Mouse (Mus musculus): ENCODE results near the gene Zfp365. TPM values are rescaled to one million over a fixed set of nuclear protein-coding genes. Genes with fewer than 3 reads are reported as not detected.

The Zfp365 gene
- polyA plus RNA-seq, 1 experiment from 2014 or later = 4.4 TPM

DNA sequence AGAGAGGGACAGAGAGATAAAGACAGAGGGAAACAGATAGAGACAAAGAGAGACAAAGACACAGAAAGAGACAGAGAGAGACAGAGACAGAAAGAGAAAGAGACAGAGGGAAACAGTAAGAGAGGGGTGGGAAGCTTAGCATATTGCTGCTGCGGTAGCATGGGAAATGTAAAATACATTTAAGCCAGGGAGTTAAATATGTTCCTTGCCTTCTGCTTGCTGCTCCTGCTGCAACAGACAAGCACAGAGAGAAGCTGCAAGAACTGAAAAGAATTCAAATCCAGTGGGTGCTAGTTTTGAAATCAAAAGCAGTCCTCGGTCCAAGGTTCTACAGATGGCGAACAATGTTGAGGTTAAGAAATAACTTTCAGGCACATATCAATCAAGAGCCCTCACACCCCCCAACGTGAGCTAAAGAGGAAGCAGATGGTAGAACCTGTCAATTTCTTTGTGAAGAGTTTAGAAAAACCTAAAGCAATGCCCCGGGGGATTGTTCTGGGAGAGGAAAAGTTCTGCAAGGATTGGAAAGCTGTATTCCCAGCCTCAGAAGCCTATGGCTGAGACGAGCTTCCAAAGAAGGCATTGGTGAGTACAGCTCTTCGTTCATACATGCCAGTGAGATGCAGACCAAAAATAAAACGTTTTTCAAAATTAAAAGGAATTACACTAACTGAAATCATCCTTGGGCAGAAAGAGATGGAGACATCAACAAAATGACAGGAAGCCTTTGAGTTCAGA is 15.4 kb upstream of the Zfp365 start:
- Histone ChIP-seq H3K9ac (replicated peaks) (no peak overlapping the region), H3K4me2 (replicated peaks) (no peak overlapping the region), H3K9me3 (no peaks in the 10 kb centered on the region), H3K36me3 (no peaks in the 10 kb centered on the region), H3K4me1 (no peaks in the 10 kb centered on the region), H3K27ac (replicated peaks) (no peak overlapping the region), H3K4me3 (no peak overlapping the region), H3K27me3 (no peaks in the 10 kb centered on the region)
- WGBS = 70% methylated on average over 8 of the region's 8 CpGs
- ATAC-seq (replicated peaks) = no peak

DNA sequence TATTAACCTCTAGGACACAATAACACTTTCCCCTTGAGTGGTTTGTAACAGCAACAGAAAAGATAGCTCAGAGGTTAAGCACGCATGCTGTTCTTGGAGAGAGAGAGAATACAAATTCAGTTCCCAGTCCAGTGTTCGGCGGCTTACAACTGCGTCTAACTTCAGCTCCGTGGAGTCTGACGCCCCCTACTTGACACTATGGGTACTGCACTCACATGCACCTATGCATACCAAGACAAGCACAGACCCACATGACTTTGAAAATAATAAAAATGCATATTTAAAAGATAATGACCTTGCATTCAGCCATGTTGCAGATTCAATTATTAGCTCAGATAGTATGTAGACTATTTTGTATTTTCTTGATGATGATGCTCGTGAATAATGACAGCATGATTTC is 11.6 kb upstream of the Zfp365 start:
- Histone ChIP-seq H3K4me3 (no peak overlapping the region), H3K9me3 (no peaks in the 10 kb centered on the region), H3K27me3 (no peaks in the 10 kb centered on the region), H3K4me2 (replicated peaks) (no peak overlapping the region), H3K4me1 (no peaks in the 10 kb centered on the region), H3K36me3 (no peaks in the 10 kb centered on the region), H3K9ac (replicated peaks) (no peak overlapping the region), H3K27ac (replicated peaks) (no peak overlapping the region)
- 62% methylated on average over 7 of the region's 7 CpGs for WGBS
- ATAC-seq (replicated peaks) = no peak

- Histone ChIP-seq H3K4me3 (no peak overlapping the region), H3K27ac (replicated peaks) (no peak overlapping the region), H3K4me1 (no peaks in the 10 kb centered on the region), H3K4me2 (replicated peaks) (no peak overlapping the region), H3K36me3 (no peaks in the 10 kb centered on the region), H3K9me3 (no peaks in the 10 kb centered on the region), H3K27me3 (no peaks in the 10 kb centered on the region), H3K9ac (replicated peaks) (no peak overlapping the region)
- ATAC-seq (replicated peaks) = no peak
- 91% methylated on average over 6 of the region's 6 CpGs for WGBS
Measured at GRCm38 (mm10) chr10:67921777-67922176, 9.3 kb upstream of the Zfp365 start.

DNA sequence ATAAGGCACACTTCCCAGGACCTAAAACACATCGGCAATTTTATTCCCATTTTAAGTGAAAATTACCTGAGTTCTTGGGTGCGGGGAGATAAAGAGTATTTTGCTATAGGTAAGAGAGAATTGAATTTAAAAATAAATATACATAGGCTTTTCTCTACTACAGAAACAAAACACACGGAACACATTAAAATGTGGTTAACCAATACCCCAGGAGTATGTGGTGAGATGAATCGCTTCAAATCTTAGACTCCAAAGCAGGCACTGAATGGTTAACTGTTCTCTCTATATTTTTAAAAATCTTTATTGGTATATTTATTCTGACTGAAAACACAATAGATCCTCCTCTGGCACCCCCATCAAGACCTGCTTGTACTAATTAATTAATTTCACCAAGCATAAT is 7.2 kb upstream of the Zfp365 start:
- no peak for ATAC-seq (replicated peaks)
- H3K4me1 ChIP-seq = no peaks in the 10 kb centered on the region
- H3K9ac ChIP-seq (replicated peaks) = no peak overlapping the region
- no peak overlapping the region for H3K4me3 ChIP-seq
- H3K36me3 ChIP-seq = no peaks in the 10 kb centered on the region
- no peaks in the 10 kb centered on the region for H3K27me3 ChIP-seq
- WGBS = 96% methylated on average over 4 of the region's 4 CpGs
- H3K27ac ChIP-seq (replicated peaks) = no peak overlapping the region
- no peak overlapping the region for H3K4me2 ChIP-seq (replicated peaks)
- no peaks in the 10 kb centered on the region for H3K9me3 ChIP-seq

GRCm38 (mm10) chr10:67918194-67918899 is 5.9 kb upstream of the Zfp365 start:
- peak; percentile 61; the same call in 1 of the 2 replicates for ATAC-seq (replicated peaks)
- Histone ChIP-seq H3K9ac (replicated peaks) (no peak overlapping the region), H3K27me3 (no peaks in the 10 kb centered on the region), H3K4me3 (no peak overlapping the region), H3K9me3 (no peaks in the 10 kb centered on the region), H3K27ac (replicated peaks) (0 out of 2 replicates have a peak overlapping the region, but pooled peaks have one; percentile 37), H3K4me1 (no peaks in the 10 kb centered on the region), H3K36me3 (no peaks in the 10 kb centered on the region), H3K4me2 (replicated peaks) (no peak overlapping the region)
- 76% methylated on average over 4 of the region's 4 CpGs for WGBS

DNA sequence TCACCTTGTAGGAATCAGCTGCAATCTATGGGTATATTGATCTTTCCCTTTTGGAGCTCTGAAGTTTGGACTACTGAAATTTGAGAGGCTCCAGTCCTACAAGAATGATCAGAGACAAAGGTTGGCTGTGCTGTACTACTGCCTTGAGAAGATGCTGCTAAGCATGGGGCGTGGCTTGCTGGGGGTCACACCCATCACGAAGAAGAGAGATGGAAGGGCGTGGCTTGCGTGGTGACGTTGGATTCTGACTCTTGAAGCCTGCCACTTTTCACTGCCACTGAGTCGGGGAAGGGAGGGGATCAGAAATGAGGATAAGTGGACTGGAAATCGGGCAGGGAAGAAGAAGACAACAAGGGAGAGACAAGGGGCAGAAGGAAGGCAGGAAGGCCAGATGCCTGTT is 4.9 kb upstream of the Zfp365 start:
- ATAC-seq (replicated peaks) = no peak
- no peaks in the 10 kb centered on the region for H3K36me3 ChIP-seq
- 66% methylated on average over 7 of the region's 7 CpGs for WGBS
- H3K9me3 ChIP-seq = no peaks in the 10 kb centered on the region
- no peak overlapping the region for H3K27ac ChIP-seq (replicated peaks)
- H3K4me1 ChIP-seq = no peaks in the 10 kb centered on the region
- H3K9ac ChIP-seq (replicated peaks) = no peak overlapping the region
- no peak overlapping the region for H3K4me3 ChIP-seq
- H3K27me3 ChIP-seq = no peaks in the 10 kb centered on the region
- no peak overlapping the region for H3K4me2 ChIP-seq (replicated peaks)

DNA sequence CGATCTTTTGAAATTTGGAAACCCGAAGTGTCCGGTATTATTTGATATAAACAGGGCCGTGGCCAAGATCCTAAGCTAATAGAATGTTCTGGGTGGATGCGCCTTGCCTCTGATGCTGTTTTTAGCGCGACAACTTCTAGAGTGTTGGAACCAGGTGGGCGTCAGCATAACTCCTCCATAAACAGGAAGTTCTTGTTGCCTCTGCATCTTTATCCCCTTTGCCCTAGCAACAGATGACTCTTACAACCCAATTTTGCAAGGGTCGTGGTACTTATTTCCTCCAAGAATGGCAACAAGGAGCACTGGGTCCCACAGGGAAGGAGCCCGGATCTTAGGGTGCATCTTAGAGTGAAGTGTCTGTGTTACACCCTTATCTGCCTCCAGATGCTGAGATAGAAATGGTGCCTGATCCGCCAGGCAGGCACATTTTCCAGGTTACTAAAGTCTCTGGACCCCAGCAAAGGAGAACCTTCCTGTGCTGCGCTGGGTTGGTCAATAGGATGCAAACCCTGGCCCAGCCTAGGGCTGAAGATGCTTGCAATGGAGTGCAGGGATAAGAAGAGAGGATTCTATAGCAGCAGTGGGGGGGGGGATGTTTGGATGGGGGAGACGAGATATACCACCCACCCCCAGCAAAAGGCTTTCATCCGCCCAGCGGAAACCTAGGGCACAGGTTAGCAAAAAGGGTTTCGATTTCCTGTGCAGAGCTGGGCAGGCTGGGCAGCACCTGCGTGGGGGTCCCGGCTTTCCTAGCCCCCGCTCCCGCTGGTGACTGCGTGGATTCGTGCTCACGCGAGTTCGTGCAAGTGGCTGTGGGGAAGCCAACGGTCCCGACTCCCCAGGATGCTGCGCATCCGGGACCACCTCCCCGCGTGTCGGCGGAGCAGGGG is 770 bp downstream of the Zfp365 start:
- H3K9ac ChIP-seq (replicated peaks) = peak overlapping the region; percentile 77
- H3K9me3 ChIP-seq = no peaks in the 10 kb centered on the region
- ATAC-seq (replicated peaks) = peak; percentile 41; the same call in 1 of the 2 replicates
- no peaks in the 10 kb centered on the region for H3K27me3 ChIP-seq
- 22% methylated on average over 33 of the region's 33 CpGs for WGBS
- H3K4me2 ChIP-seq (replicated peaks) = peak overlapping the region; percentile 83
- peaks cover 5% of the 10 kb centered on the region; the same call in 1 of the 2 replicates for H3K4me1 ChIP-seq
- H3K4me3 ChIP-seq = peak overlapping the region; percentile 77
- H3K27ac ChIP-seq (replicated peaks) = peak overlapping the region; percentile 49; the same call in 1 of the 2 replicates
- H3K36me3 ChIP-seq = no peaks in the 10 kb centered on the region

DNA sequence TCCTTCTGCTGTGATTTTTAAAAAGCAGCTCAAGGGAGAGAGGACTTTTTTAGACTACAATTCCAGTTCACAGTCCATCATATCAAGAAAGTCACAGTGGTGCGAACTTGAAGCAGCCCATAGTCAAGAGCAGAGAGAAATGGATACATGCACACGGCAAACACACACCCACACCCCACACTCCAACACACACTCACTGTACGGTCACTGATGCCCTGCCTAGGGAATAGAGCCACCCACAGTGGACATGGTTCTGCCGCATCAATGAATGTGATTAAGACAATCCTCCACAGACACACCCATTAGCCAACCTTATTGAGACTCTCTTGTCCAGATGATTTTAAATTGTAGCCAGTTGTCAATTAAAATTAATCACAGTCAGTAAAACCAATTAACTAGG is 4.5 kb downstream of the Zfp365 start:
- H3K9me3 ChIP-seq = no peaks in the 10 kb centered on the region
- 85% methylated on average over 4 of the region's 4 CpGs for WGBS
- peaks cover 5% of the 10 kb centered on the region; the same call in 1 of the 2 replicates for H3K4me1 ChIP-seq
- no peak overlapping the region for H3K4me2 ChIP-seq (replicated peaks)
- no peak overlapping the region for H3K9ac ChIP-seq (replicated peaks)
- H3K4me3 ChIP-seq = no peak overlapping the region
- H3K36me3 ChIP-seq = no peaks in the 10 kb centered on the region
- no peak for ATAC-seq (replicated peaks)
- no peak overlapping the region for H3K27ac ChIP-seq (replicated peaks)
- no peaks in the 10 kb centered on the region for H3K27me3 ChIP-seq

GRCm38 (mm10) chr10:67906926-67907325 is 5.5 kb downstream of the Zfp365 start:
- Histone ChIP-seq H3K27me3 (no peaks in the 10 kb centered on the region), H3K4me2 (replicated peaks) (no peak overlapping the region), H3K9me3 (no peaks in the 10 kb centered on the region), H3K36me3 (no peaks in the 10 kb centered on the region), H3K4me3 (no peak overlapping the region), H3K9ac (replicated peaks) (no peak overlapping the region), H3K4me1 (peaks cover 4% of the 10 kb centered on the region; the same call in 1 of the 2 replicates), H3K27ac (replicated peaks) (no peak overlapping the region)
- no peak for ATAC-seq (replicated peaks)
- whole genome bisulfite sequencing = 97% methylated on average over 2 of the region's 2 CpGs

- Histone ChIP-seq H3K27ac (replicated peaks) (no peak overlapping the region), H3K36me3 (no peaks in the 10 kb centered on the region), H3K4me1 (no peaks in the 10 kb centered on the region), H3K4me3 (no peak overlapping the region), H3K9me3 (no peaks in the 10 kb centered on the region), H3K9ac (replicated peaks) (no peak overlapping the region), H3K4me2 (replicated peaks) (no peak overlapping the region), H3K27me3 (no peaks in the 10 kb centered on the region)
- no peak for ATAC-seq (replicated peaks)
- WGBS = 84% methylated on average over 4 of the region's 4 CpGs
Measured at GRCm38 (mm10) chr10:67906063-67906462, 6.4 kb downstream of the Zfp365 start.

- no peak overlapping the region for H3K27ac ChIP-seq (replicated peaks)
- H3K9me3 ChIP-seq = no peaks in the 10 kb centered on the region
Measured at GRCm38 (mm10) chr10:67903387-67903786, 9.1 kb downstream of the Zfp365 start.

DNA sequence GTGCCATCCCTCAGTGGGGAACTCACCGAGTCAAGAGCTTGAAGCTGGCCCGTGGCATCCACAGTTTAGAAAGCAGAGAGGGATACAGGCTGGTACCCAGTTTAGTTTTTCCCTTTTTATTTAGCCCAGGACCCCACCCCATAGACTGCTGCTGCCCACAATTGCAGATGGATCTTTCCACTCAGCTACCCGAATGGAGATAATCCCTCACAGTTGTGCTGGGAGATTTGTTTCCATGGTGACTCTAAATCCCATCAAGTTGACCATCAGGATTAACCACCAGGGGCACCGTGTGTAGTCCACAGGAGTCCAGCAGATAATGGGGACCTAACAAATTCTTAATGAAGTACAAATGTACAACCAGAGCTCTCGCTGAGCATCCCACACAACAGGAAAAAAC is 11.3 kb downstream of the Zfp365 start:
- no peaks in the 10 kb centered on the region for H3K36me3 ChIP-seq
- no peaks in the 10 kb centered on the region for H3K9me3 ChIP-seq
- H3K27me3 ChIP-seq = no peaks in the 10 kb centered on the region
- no peak overlapping the region for H3K4me3 ChIP-seq
- WGBS = 6% methylated on average over 5 of the region's 5 CpGs
- no peak overlapping the region for H3K4me2 ChIP-seq (replicated peaks)
- no peaks in the 10 kb centered on the region for H3K4me1 ChIP-seq
- ATAC-seq (replicated peaks) = no peak
- H3K27ac ChIP-seq (replicated peaks) = no peak overlapping the region
- no peak overlapping the region for H3K9ac ChIP-seq (replicated peaks)

More at GRCm38 (mm10) chr10:67903387-67903786, 9.1 kb downstream of the Zfp365 start:
- Histone ChIP-seq H3K36me3 (no peaks in the 10 kb centered on the region), H3K27me3 (no peaks in the 10 kb centered on the region), H3K9ac (replicated peaks) (no peak overlapping the region), H3K4me2 (replicated peaks) (no peak overlapping the region), H3K4me3 (no peak overlapping the region), H3K4me1 (no peaks in the 10 kb centered on the region)
- ATAC-seq (replicated peaks) = no peak
- WGBS = 78% methylated on average over 7 of the region's 7 CpGs
